Mouse (Mus musculus) kidney, embryonic 14.5 days (tissue): ENCODE results near the gene Ms4a13. TPM values are rescaled to one million over a fixed set of nuclear protein-coding genes. Genes with fewer than 3 reads are reported as not detected.

Source experiments
- ATAC-seq: fragments of 200-750 bp; cut with Nextera tagmentation; 2 replicates; pipeline ENCODE4 v1.8.0; 2017; ENCODE audit warnings: moderate number of reproducible peaks, mild to moderate bottlenecking, moderate TSS enrichment, moderate library complexity; ENCODE audit not compliant: low FRiP score, low TSS enrichment
- H3K27ac ChIP-seq: fragments of 300-500 bp; sonication (generic); 2 replicates; pipeline ENCODE4 v1.5.1; 2014; ENCODE audit warnings: low read depth, mild to moderate bottlenecking, low read length, moderate library complexity, mixed read lengths
- H3K27me3 ChIP-seq: fragments of 300-500 bp; sonication (generic); 2 replicates; pipeline ENCODE4 v1.6.1; 2014; ENCODE audit warnings: mild to moderate bottlenecking, low read length; ENCODE audit not compliant: control insufficient read depth, insufficient read depth
- H3K36me3 ChIP-seq: fragments of 300-500 bp; sonication (generic); 2 replicates; pipeline ENCODE4 v1.6.1; 2014; ENCODE audit warnings: low read length, mixed read lengths; ENCODE audit not compliant: control insufficient read depth, insufficient read depth
- H3K4me1 ChIP-seq: fragments of 300-500 bp; sonication (generic); 2 replicates; pipeline ENCODE4 v1.6.1; 2014; ENCODE audit warnings: low read length, mixed read lengths; ENCODE audit not compliant: control insufficient read depth, insufficient read depth
- H3K4me2 ChIP-seq: fragments of 300-500 bp; sonication (generic); replicated peaks from 2 replicates; pipeline ENCODE4 v1.6.1; 2014; ENCODE audit warnings: low read depth, mild to moderate bottlenecking, low read length
- H3K4me3 ChIP-seq: fragments of 300-500 bp; sonication (generic); 2 replicates; pipeline ENCODE4 v1.5.1; 2014; ENCODE audit warnings: mild to moderate bottlenecking, low read length
- H3K9ac ChIP-seq: fragments of 300-500 bp; sonication (generic); 2 replicates; pipeline ENCODE4 v1.6.1; 2014; ENCODE audit warnings: low read depth, mild to moderate bottlenecking, low read length, moderate library complexity
- H3K9me3 ChIP-seq: fragments of 300-500 bp; sonication (generic); 2 replicates; pipeline ENCODE4 v1.6.1; 2016; ENCODE audit warnings: low read length; ENCODE audit not compliant: control insufficient read depth
- WGBS: fragments of 180-500 bp; shearing (Covaris S2); extraction: QIAGEN DNeasy Blood & Tissue Kit; methylation state at CpG from one replicate; pipeline ENCODE4 v1.1.7; 2014; 5-methylcytosine and 5-hydroxymethylcytosine counted together
- polyA plus RNA-seq: library from polyadenylated mRNA; unstranded; fragments of >200 nt; fragmentation: Nextera tagmentation; extraction: Ambion mirVana; gene quantifications from 2 replicates; pipeline ENCODE4 v1.2.1, GENCODE M21; 2014

The Ms4a13 gene
- polyA plus RNA-seq = not detected in 2 replicates

- Histone ChIP-seq H3K36me3 (no peaks in the 10 kb centered on the region), H3K4me3 (no peak within 1 kb of the TSS), H3K9ac (no peak within 1 kb of the TSS), H3K27me3 (no peaks in the 10 kb centered on the region), H3K4me2 (no peak within 1 kb of the TSS), H3K9me3 (no peaks in the 10 kb centered on the region), H3K27ac (no peak within 1 kb of the TSS), H3K4me1 (no peaks in the 10 kb centered on the region)
- ATAC-seq = no peak
- 67% methylated on average over 12 of the region's 12 CpGs for WGBS
These were observed at the start of gene Ms4a13 for GRCm38 (mm10) chr19:11196546-11196945. TSS of gene Ms4a13 (minus strand) at chr19:11196737.

- Histone ChIP-seq H3K36me3 (no peaks in the 10 kb centered on the region), H3K4me3 (no peak overlapping the region), H3K9me3 (no peaks in the 10 kb centered on the region), H3K4me1 (no peaks in the 10 kb centered on the region), H3K4me2 (no peak overlapping the region), H3K27ac (no peak overlapping the region), H3K9ac (no peak overlapping the region), H3K27me3 (no peaks in the 10 kb centered on the region)
- no peak for ATAC-seq
These were observed 47.7 kb upstream of the Ms4a13 start for GRCm38 (mm10) chr19:11244230-11244629.

GRCm38 (mm10) chr19:11242560-11242959, 46.0 kb upstream of the Ms4a13 start:
- no peak overlapping the region for H3K9ac ChIP-seq
- H3K27me3 ChIP-seq = no peaks in the 10 kb centered on the region
- no peak overlapping the region for H3K4me2 ChIP-seq
- H3K4me3 ChIP-seq = no peak overlapping the region
- H3K4me1 ChIP-seq = no peaks in the 10 kb centered on the region
- ATAC-seq = no peak
- no peaks in the 10 kb centered on the region for H3K36me3 ChIP-seq
- WGBS = 65% methylated on average over 5 of the region's 5 CpGs
- no peak overlapping the region for H3K27ac ChIP-seq
- no peaks in the 10 kb centered on the region for H3K9me3 ChIP-seq

GRCm38 (mm10) chr19:11235820-11236219, 39.3 kb upstream of the Ms4a13 start:
- no peak for ATAC-seq
- Histone ChIP-seq H3K4me2 (no peak overlapping the region), H3K27ac (no peak overlapping the region)

GRCm38 (mm10) chr19:11234921-11235735, 38.6 kb upstream of the Ms4a13 start:
- Histone ChIP-seq H3K9me3 (no peaks in the 10 kb centered on the region), H3K27me3 (no peaks in the 10 kb centered on the region), H3K4me3 (no peak overlapping the region), H3K36me3 (no peaks in the 10 kb centered on the region), H3K4me1 (no peaks in the 10 kb centered on the region), H3K9ac (no peak overlapping the region), H3K4me2 (no peak overlapping the region), H3K27ac (no peak overlapping the region)
- 65% methylated on average over 5 of the region's 5 CpGs for WGBS
- ATAC-seq = no peak

More at GRCm38 (mm10) chr19:11235820-11236219, 39.3 kb upstream of the Ms4a13 start:
- no peaks in the 10 kb centered on the region for H3K36me3 ChIP-seq
- no peak overlapping the region for H3K4me3 ChIP-seq
- H3K4me1 ChIP-seq = no peaks in the 10 kb centered on the region
- no peak overlapping the region for H3K9ac ChIP-seq
- no peaks in the 10 kb centered on the region for H3K9me3 ChIP-seq
- no peaks in the 10 kb centered on the region for H3K27me3 ChIP-seq

GRCm38 (mm10) chr19:11234244-11234643, 37.7 kb upstream of the Ms4a13 start:
- Histone ChIP-seq H3K4me1 (no peaks in the 10 kb centered on the region), H3K27ac (no peak overlapping the region), H3K9me3 (no peaks in the 10 kb centered on the region), H3K27me3 (no peaks in the 10 kb centered on the region), H3K9ac (no peak overlapping the region), H3K36me3 (no peaks in the 10 kb centered on the region), H3K4me3 (no peak overlapping the region), H3K4me2 (no peak overlapping the region)
- 75% methylated on average over 5 of the region's 5 CpGs for WGBS
- no peak for ATAC-seq

GRCm38 (mm10) chr19:11232348-11232747, 35.8 kb upstream of the Ms4a13 start, which contains the start of gene Ms4a12:
TSS of gene Ms4a12 (minus strand) at chr19:11232448.
- Histone ChIP-seq H3K4me1 (no peaks in the 10 kb centered on the region), H3K36me3 (no peaks in the 10 kb centered on the region), H3K9me3 (no peaks in the 10 kb centered on the region), H3K27me3 (no peaks in the 10 kb centered on the region), H3K9ac (no peak within 1 kb of the TSS), H3K27ac (no peak within 1 kb of the TSS), H3K4me2 (no peak within 1 kb of the TSS), H3K4me3 (no peak within 1 kb of the TSS)
- 78% methylated on average over 5 of the region's 5 CpGs for WGBS
- no peak for ATAC-seq

GRCm38 (mm10) chr19:11192552-11192951, 4.0 kb downstream of the Ms4a13 start:
- H3K4me2 ChIP-seq = no peak overlapping the region
- WGBS = 84% methylated on average over 1 of the region's 1 CpGs
- no peak for ATAC-seq
- H3K27me3 ChIP-seq = no peaks in the 10 kb centered on the region
- no peaks in the 10 kb centered on the region for H3K9me3 ChIP-seq
- no peak overlapping the region for H3K27ac ChIP-seq
- no peak overlapping the region for H3K4me3 ChIP-seq
- no peaks in the 10 kb centered on the region for H3K4me1 ChIP-seq
- H3K36me3 ChIP-seq = no peaks in the 10 kb centered on the region
- no peak overlapping the region for H3K9ac ChIP-seq

GRCm38 (mm10) chr19:11184121-11184520, 12.4 kb downstream of the Ms4a13 start:
- H3K4me1 ChIP-seq = no peaks in the 10 kb centered on the region
- H3K4me2 ChIP-seq = no peak overlapping the region
- no peak for ATAC-seq
- no peak overlapping the region for H3K27ac ChIP-seq
- no peak overlapping the region for H3K4me3 ChIP-seq
- no peaks in the 10 kb centered on the region for H3K27me3 ChIP-seq
- no peaks in the 10 kb centered on the region for H3K36me3 ChIP-seq
- 15% methylated on average over 5 of the region's 5 CpGs for WGBS
- no peak overlapping the region for H3K9ac ChIP-seq
- no peaks in the 10 kb centered on the region for H3K9me3 ChIP-seq
